Mouse (Mus musculus) mature B cell (primary cell): ENCODE measurements around the gene Ptges2.

Experiments used
- in situ Hi-C: fragments of 300-500 bp; cut with MboI; formaldehyde crosslinking; loops from 2 replicates; pipeline ENCODE4 v1.14.3; 2019

Ptges2 gene

GRCm38 (mm10) chr2:32415801-32416200 lies 20.1 kb downstream of the Ptges2 start:
- in situ Hi-C loops: no loop called here

GRCm38 (mm10) chr2:32416556-32416955 lies 20.9 kb downstream of the Ptges2 start:
- in situ Hi-C loops: no loop called here

- in situ Hi-C loops: no loop called here
These were observed 21.8 kb downstream of the Ptges2 start for GRCm38 (mm10) chr2:32417486-32417885.

GRCm38 (mm10) chr2:32418430-32419151 lies 22.9 kb downstream of the Ptges2 start:
- in situ Hi-C loops: no loop called here

- in situ Hi-C loops: no loop called here
These were observed 23.7 kb downstream of the Ptges2 start for GRCm38 (mm10) chr2:32419359-32419758.

- in situ Hi-C loops: no loop called here
These were observed 24.4 kb downstream of the Ptges2 start for GRCm38 (mm10) chr2:32420066-32420608.

GRCm38 (mm10) chr2:32420647-32421046 lies 25.0 kb downstream of the Ptges2 start:
- in situ Hi-C loops: no loop called here

GRCm38 (mm10) chr2:32421851-32422251 lies 26.2 kb downstream of the Ptges2 start:
- in situ Hi-C loops: no loop called here

GRCm38 (mm10) chr2:32423481-32424331 lies 28.0 kb downstream of the Ptges2 start:
- in situ Hi-C loops: no loop called here

- in situ Hi-C loops: no loop called here
These were observed 29.1 kb downstream of the Ptges2 start for GRCm38 (mm10) chr2:32424796-32425195.

- in situ Hi-C loops: no loop called here
These were observed 29.9 kb downstream of the Ptges2 start for GRCm38 (mm10) chr2:32425568-32425967.

- in situ Hi-C loops: no loop called here
These were observed 30.4 kb downstream of the Ptges2 start for GRCm38 (mm10) chr2:32426141-32426540.

GRCm38 (mm10) chr2:32427720-32428119 lies 32.0 kb downstream of the Ptges2 start:
- in situ Hi-C loops: no loop called here

GRCm38 (mm10) chr2:32428262-32428722 lies 32.6 kb downstream of the Ptges2 start:
- in situ Hi-C loops: no loop called here

- in situ Hi-C loops: no loop called here
These were observed 33.7 kb downstream of the Ptges2 start for GRCm38 (mm10) chr2:32429215-32429891.

- in situ Hi-C loops: no loop called here
These were observed 35.3 kb downstream of the Ptges2 start for GRCm38 (mm10) chr2:32430701-32431676.

- in situ Hi-C loops: no loop called here
These were observed 41.1 kb downstream of the Ptges2 start for GRCm38 (mm10) chr2:32436686-32437372.

- in situ Hi-C loops: no loop called here
These were observed 42.0 kb downstream of the Ptges2 start for GRCm38 (mm10) chr2:32437612-32438166.

- in situ Hi-C loops: no loop called here
These were observed 43.0 kb downstream of the Ptges2 start for GRCm38 (mm10) chr2:32438733-32439132.

GRCm38 (mm10) chr2:32439177-32439576 lies 43.5 kb downstream of the Ptges2 start:
- in situ Hi-C loops: no loop called here
